Mouse (Mus musculus): ENCODE measurements around the gene Arntl. TPM values are rescaled to one million over a fixed set of nuclear protein-coding genes. Genes with fewer than 3 reads are reported as not detected.
A peak's percentile ranks its signal among the peaks of the same experiment; 100 is the strongest.

Arntl gene
- polyA plus RNA-seq, 2 experiments from 2014 or later: 21.4 to 27.8 TPM

DNA sequence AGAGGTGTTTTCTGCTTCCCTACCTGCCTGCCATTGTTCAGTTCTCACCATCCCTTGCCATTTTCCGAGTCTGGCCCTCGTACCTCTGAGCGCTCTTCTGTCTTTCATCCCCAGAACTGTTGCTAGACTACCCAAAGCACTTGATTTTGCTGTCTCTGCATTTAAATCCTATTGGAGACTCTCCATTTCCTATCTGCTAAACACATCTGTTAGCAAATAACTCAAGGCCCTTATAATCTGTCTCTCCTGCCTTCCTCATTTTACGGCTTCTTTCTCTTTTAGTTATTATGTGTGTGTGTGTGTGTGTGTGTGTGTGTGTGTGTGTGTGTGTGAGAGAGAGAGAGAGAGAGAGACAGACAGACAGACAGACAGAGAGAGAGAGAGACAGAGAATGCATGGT, 90.5 kb downstream of the Arntl start:
- ATAC-seq: no peak

DNA sequence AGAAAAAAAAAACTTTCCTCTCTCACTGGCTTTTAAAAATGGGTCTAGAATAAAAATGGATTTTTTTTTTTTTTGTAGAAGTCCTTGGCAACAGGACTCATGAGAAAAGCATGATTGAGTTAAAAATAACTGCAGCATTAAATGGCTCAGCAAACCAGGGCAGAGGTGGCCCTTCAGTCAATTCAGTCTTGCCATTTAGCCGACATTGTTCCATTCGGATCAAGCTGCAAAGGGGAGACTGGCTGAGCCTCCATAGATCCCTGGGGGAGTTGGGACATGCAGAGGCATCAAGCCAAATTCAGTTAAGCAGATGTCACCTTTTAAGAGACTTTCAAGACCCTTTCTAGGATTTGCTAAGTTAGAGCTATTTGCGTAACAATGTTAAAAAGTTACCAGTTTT, 102.9 kb downstream of the Arntl start:
- ATAC-seq: no peak

DNA sequence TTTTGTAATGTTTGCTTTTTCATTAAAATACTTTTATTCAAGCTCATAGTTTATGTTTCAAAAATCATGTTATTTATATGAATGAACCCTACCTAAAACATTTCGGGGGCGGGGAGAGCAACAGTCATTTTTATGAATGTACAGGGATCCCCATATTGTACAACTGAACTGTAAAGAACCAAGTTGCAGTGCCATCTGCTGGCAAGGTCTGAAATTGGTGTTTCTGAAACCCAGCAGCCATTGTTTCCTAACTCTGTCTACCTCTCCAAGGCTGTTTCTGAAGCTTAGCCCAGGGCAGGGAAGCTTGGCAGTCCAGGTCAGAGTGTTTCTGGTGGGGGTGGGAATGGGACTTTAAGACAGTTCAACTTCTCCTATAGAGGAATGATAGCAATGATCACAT, 104.5 kb downstream of the Arntl start:
- ATAC-seq: peak; percentile 60

DNA sequence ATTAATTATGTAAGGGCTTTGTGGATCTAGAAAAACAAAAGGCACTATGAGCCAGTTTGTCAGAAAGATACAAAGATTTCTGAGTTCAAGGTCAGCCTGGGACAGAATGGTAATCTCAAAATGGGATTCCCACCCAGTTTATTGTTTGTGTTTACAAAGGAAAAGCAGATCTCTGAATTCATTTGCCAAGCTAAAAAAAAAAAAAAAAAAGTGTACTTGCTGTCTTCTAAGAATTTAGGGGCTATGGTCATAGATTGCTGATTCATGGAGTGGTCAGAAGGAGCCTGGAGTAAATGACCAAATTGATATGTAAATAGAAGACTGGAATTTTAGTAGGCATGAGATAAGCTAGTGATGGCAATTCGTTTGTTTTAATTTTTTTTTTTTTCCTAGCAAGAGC, 112.9 kb downstream of the Arntl start:
- no peak for ATAC-seq

DNA sequence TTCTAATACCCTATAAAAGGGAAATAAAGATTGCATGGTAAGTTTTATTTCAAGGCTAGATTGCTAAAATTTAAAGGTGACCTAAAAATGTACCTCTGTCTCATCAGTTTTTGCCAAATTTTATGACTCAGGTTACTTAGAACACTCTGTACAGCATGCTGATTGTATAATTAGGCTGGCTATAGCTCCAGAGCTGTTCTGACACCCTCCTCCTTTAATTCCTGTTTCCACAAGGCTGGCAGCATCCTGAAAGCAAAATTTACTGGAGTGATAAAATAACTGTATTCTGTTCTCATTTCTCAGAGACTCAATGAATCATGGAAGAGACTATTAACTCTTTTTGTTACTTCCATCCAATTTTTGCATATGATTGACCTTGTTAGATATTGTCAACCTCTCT, 126.8 kb downstream of the Arntl start:
- ATAC-seq: no peak

DNA sequence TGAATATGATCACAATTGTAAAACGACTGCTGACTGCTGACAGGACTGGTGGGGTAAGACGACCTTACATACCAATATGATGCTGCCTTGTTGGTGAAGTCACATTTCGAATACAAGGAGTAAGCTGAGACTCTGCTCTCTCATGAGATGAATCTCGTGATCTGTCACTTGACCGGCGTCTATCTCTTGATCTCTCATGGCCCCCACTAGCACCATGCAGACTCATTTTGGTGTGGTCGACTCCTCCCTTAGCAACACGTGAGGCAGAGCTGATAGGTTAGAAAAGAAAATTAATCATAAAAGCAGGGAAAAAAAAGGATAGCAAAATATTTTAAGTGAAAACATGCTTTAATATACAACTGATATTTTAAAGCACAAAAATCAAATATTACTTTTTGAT, 128.0 kb downstream of the Arntl start:
- ATAC-seq: no peak

DNA sequence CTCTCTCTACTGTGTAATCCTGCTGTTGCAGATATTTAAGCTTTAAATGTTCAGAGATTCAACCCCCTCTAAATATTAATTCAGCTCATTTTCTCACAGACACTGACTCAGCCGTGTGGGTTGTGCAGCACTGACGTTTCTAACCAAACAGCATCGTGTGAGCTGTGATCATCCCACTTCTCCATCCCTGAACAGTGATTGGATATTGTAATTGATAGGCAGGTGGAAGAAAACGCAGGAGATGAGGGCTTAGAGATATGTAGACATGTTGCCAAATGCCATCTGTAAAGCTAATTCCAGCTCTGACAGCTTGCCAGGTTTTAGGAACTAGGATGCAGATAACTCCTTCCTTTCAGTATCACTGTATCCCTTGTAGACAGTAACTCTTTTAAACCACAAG, 140.0 kb downstream of the Arntl start:
- no peak for ATAC-seq

DNA sequence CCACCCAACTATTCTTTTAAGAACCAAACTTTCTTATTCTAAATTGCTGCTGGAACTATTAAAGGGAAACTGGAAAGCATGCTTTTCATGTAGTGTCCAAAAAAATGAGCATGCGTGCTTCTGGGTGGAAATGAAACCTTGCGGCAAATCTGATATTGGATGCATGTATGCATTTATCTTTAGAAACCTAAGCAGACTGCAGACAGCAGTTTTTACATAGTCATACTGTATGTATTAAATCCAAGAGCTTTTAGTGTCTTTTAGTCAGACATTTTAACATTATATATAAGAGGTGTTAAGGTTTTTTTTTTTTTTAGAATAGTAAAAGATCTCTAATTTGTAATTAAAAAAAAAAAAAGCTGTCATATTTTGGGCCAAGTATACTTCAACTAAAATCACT, 140.4 kb downstream of the Arntl start:
- ATAC-seq: no peak

DNA sequence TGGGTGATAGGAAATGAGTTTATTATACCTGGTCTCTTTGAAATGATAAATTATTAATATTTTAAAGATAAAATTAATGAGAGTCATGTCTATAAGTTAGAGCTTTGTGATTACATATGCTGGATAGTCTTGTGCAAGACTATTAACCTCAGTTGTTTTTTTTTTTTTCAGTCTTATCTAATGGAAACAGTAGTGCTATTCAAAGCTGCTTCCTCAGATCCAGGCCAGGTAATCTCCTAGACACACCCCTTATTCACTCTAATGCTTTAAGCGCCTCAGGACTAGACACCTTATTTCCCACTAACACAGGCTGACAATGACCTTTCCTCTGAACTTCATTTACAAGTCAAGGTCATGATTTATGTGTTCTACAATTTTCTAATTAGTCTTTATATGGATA, 141.8 kb downstream of the Arntl start:
- no peak for ATAC-seq

Other genes starting within 250 kb of the Arntl start
- gene Btbd10, start 161.9 kb downstream of the Arntl start, polyA plus RNA-seq (2017; shearing (Covaris generic)): 1 to 10 TPM; 8.1 to 9.7 TPM
- gene Pth, start 181.1 kb downstream of the Arntl start, polyA plus RNA-seq (2017; shearing (Covaris generic)): not detected